Mouse (Mus musculus): ENCODE results near the gene Sacs. TPM values are rescaled to one million over a fixed set of nuclear protein-coding genes. Genes with fewer than 3 reads are reported as not detected.

Gene Sacs
- polyA plus RNA-seq, 1 experiment from 2014 or later: 1.8 TPM

- Histone ChIP-seq H3K4me1 (replicated peaks; ENCODE audit: control insufficient read depth, insufficient read depth, low read length) (no peaks in the 10 kb centered on the region), H3K9ac (ENCODE audit: low read length) (no peak overlapping the region), H3K36me3 (ENCODE audit: control insufficient read depth, insufficient read depth, low read length) (no peaks in the 10 kb centered on the region), H3K27ac (ENCODE audit: low read length) (no peak overlapping the region), H3K4me3 (ENCODE audit: low read length) (no peak overlapping the region), H3K4me2 (ENCODE audit: low read depth, low read length) (no peak overlapping the region), H3K27me3 (ENCODE audit: control insufficient read depth, insufficient read depth, low read depth, low read length) (no peaks in the 10 kb centered on the region), H3K9me3 (ENCODE audit: control insufficient read depth, low read length) (no peaks in the 10 kb centered on the region)
- no peak for ATAC-seq (ENCODE audit: low read depth)
- 32% methylated on average over 6 of the region's 6 CpGs for WGBS
These were observed 104.4 kb downstream of the Sacs start for GRCm38 (mm10) chr14:61242611-61243010.

- H3K27me3 ChIP-seq (ENCODE audit: control insufficient read depth, insufficient read depth, low read depth, low read length): no peaks in the 10 kb centered on the region
- H3K4me1 ChIP-seq (replicated peaks; ENCODE audit: control insufficient read depth, insufficient read depth, low read length): no peaks in the 10 kb centered on the region
- H3K27ac ChIP-seq (ENCODE audit: low read length): no peak overlapping the region
- H3K9ac ChIP-seq (ENCODE audit: low read length): no peak overlapping the region
- no peak overlapping the region for H3K4me3 ChIP-seq (ENCODE audit: low read length)
- ATAC-seq (ENCODE audit: low read depth): no peak
- H3K36me3 ChIP-seq (ENCODE audit: control insufficient read depth, insufficient read depth, low read length): no peaks in the 10 kb centered on the region
- 68% methylated on average over 3 of the region's 3 CpGs for WGBS
- H3K9me3 ChIP-seq (ENCODE audit: control insufficient read depth, low read length): 0 out of 2 replicates have a peak, but pooled peaks cover 2% of the 10 kb centered on the region
- H3K4me2 ChIP-seq (ENCODE audit: low read depth, low read length): no peak overlapping the region
These were observed 108.2 kb downstream of the Sacs start for GRCm38 (mm10) chr14:61246444-61246843.

- Histone ChIP-seq H3K9ac (ENCODE audit: low read length) (no peak overlapping the region), H3K9me3 (ENCODE audit: control insufficient read depth, low read length) (0 out of 2 replicates have a peak, but pooled peaks cover 2% of the 10 kb centered on the region), H3K4me3 (ENCODE audit: low read length) (no peak overlapping the region), H3K27me3 (ENCODE audit: control insufficient read depth, insufficient read depth, low read depth, low read length) (no peaks in the 10 kb centered on the region), H3K4me2 (ENCODE audit: low read depth, low read length) (no peak overlapping the region), H3K36me3 (ENCODE audit: control insufficient read depth, insufficient read depth, low read length) (no peaks in the 10 kb centered on the region), H3K4me1 (replicated peaks; ENCODE audit: control insufficient read depth, insufficient read depth, low read length) (no peaks in the 10 kb centered on the region), H3K27ac (ENCODE audit: low read length) (no peak overlapping the region)
- WGBS: 77% methylated on average over 15 of the region's 15 CpGs
- no peak for ATAC-seq (ENCODE audit: low read depth)
These were observed 114.5 kb downstream of the Sacs start for GRCm38 (mm10) chr14:61252596-61253388.

GRCm38 (mm10) chr14:61258352-61258751, 120.1 kb downstream of the Sacs start, which contains the start of gene Sgcg:
Sgcg (minus strand) TSS chr14:61258490.
- peaks cover 4% of the 10 kb centered on the region; the same call in 1 of the 2 replicates for H3K4me1 ChIP-seq (replicated peaks; ENCODE audit: control insufficient read depth, insufficient read depth, low read length)
- no peak within 1 kb of the TSS for H3K9ac ChIP-seq (ENCODE audit: low read length)
- no peaks in the 10 kb centered on the region for H3K36me3 ChIP-seq (ENCODE audit: control insufficient read depth, insufficient read depth, low read length)
- no peak within 1 kb of the TSS for H3K4me3 ChIP-seq (ENCODE audit: low read length)
- no peaks in the 10 kb centered on the region for H3K9me3 ChIP-seq (ENCODE audit: control insufficient read depth, low read length)
- H3K27me3 ChIP-seq (ENCODE audit: control insufficient read depth, insufficient read depth, low read depth, low read length): no peaks in the 10 kb centered on the region
- 26% methylated on average over 11 of the region's 11 CpGs for WGBS
- ATAC-seq (ENCODE audit: low read depth): 0 out of 2 replicates have a peak, but pooled peaks have one; percentile 31
- H3K27ac ChIP-seq (ENCODE audit: low read length): no peak within 1 kb of the TSS
- no peak within 1 kb of the TSS for H3K4me2 ChIP-seq (ENCODE audit: low read depth, low read length)

GRCm38 (mm10) chr14:61259084-61259483, 120.8 kb downstream of the Sacs start:
- H3K9me3 ChIP-seq (ENCODE audit: control insufficient read depth, low read length): no peaks in the 10 kb centered on the region
- ATAC-seq (ENCODE audit: low read depth): no peak
- H3K9ac ChIP-seq (ENCODE audit: low read length): no peak overlapping the region
- no peak overlapping the region for H3K4me3 ChIP-seq (ENCODE audit: low read length)
- WGBS: 14% methylated on average over 3 of the region's 3 CpGs
- no peak overlapping the region for H3K27ac ChIP-seq (ENCODE audit: low read length)
- H3K4me1 ChIP-seq (replicated peaks; ENCODE audit: control insufficient read depth, insufficient read depth, low read length): peaks cover 4% of the 10 kb centered on the region; the same call in 1 of the 2 replicates
- H3K27me3 ChIP-seq (ENCODE audit: control insufficient read depth, insufficient read depth, low read depth, low read length): no peaks in the 10 kb centered on the region
- no peaks in the 10 kb centered on the region for H3K36me3 ChIP-seq (ENCODE audit: control insufficient read depth, insufficient read depth, low read length)
- H3K4me2 ChIP-seq (ENCODE audit: low read depth, low read length): no peak overlapping the region

GRCm38 (mm10) chr14:61267908-61268475, 129.7 kb downstream of the Sacs start:
- Histone ChIP-seq H3K4me3 (ENCODE audit: low read length) (no peak overlapping the region), H3K4me2 (ENCODE audit: low read depth, low read length) (no peak overlapping the region), H3K27me3 (ENCODE audit: control insufficient read depth, insufficient read depth, low read depth, low read length) (peaks cover 2% of the 10 kb centered on the region; the same call in 1 of the 2 replicates), H3K9ac (ENCODE audit: low read length) (no peak overlapping the region), H3K27ac (ENCODE audit: low read length) (no peak overlapping the region), H3K4me1 (replicated peaks; ENCODE audit: control insufficient read depth, insufficient read depth, low read length) (no peaks in the 10 kb centered on the region), H3K36me3 (ENCODE audit: control insufficient read depth, insufficient read depth, low read length) (no peaks in the 10 kb centered on the region), H3K9me3 (ENCODE audit: control insufficient read depth, low read length) (no peaks in the 10 kb centered on the region)
- no peak for ATAC-seq (ENCODE audit: low read depth)
- whole genome bisulfite sequencing: 68% methylated on average over 5 of the region's 5 CpGs

- no peak for ATAC-seq (ENCODE audit: low read depth)
- 3% methylated on average over 38 of the region's 38 CpGs for WGBS
- peak overlapping the region; percentile 44 for H3K4me2 ChIP-seq (ENCODE audit: low read depth, low read length)
- H3K4me3 ChIP-seq (ENCODE audit: low read length): peak overlapping the region; percentile 19
- peaks cover 30% of the 10 kb centered on the region for H3K27me3 ChIP-seq (ENCODE audit: control insufficient read depth, insufficient read depth, low read depth, low read length)
- no peaks in the 10 kb centered on the region for H3K9me3 ChIP-seq (ENCODE audit: control insufficient read depth, low read length)
- no peaks in the 10 kb centered on the region for H3K36me3 ChIP-seq (ENCODE audit: control insufficient read depth, insufficient read depth, low read length)
- H3K27ac ChIP-seq (ENCODE audit: low read length): no peak overlapping the region
- H3K9ac ChIP-seq (ENCODE audit: low read length): no peak overlapping the region
- H3K4me1 ChIP-seq (replicated peaks; ENCODE audit: control insufficient read depth, insufficient read depth, low read length): no peaks in the 10 kb centered on the region
These were observed 136.3 kb downstream of the Sacs start for GRCm38 (mm10) chr14:61274414-61275198.

- 26% methylated on average over 1 of the region's 1 CpGs for WGBS
- Histone ChIP-seq H3K4me1 (replicated peaks; ENCODE audit: control insufficient read depth, insufficient read depth, low read length) (no peaks in the 10 kb centered on the region), H3K9ac (ENCODE audit: low read length) (no peak overlapping the region), H3K4me3 (ENCODE audit: low read length) (no peak overlapping the region), H3K36me3 (ENCODE audit: control insufficient read depth, insufficient read depth, low read length) (no peaks in the 10 kb centered on the region), H3K4me2 (ENCODE audit: low read depth, low read length) (no peak overlapping the region), H3K27me3 (ENCODE audit: control insufficient read depth, insufficient read depth, low read depth, low read length) (peaks cover 30% of the 10 kb centered on the region), H3K9me3 (ENCODE audit: control insufficient read depth, low read length) (no peaks in the 10 kb centered on the region), H3K27ac (ENCODE audit: low read length) (no peak overlapping the region)
- no peak for ATAC-seq (ENCODE audit: low read depth)
These were observed 139.0 kb downstream of the Sacs start for GRCm38 (mm10) chr14:61277285-61277684.
